Mouse (Mus musculus): ENCODE measurements around the gene Cldn13.

DNA sequence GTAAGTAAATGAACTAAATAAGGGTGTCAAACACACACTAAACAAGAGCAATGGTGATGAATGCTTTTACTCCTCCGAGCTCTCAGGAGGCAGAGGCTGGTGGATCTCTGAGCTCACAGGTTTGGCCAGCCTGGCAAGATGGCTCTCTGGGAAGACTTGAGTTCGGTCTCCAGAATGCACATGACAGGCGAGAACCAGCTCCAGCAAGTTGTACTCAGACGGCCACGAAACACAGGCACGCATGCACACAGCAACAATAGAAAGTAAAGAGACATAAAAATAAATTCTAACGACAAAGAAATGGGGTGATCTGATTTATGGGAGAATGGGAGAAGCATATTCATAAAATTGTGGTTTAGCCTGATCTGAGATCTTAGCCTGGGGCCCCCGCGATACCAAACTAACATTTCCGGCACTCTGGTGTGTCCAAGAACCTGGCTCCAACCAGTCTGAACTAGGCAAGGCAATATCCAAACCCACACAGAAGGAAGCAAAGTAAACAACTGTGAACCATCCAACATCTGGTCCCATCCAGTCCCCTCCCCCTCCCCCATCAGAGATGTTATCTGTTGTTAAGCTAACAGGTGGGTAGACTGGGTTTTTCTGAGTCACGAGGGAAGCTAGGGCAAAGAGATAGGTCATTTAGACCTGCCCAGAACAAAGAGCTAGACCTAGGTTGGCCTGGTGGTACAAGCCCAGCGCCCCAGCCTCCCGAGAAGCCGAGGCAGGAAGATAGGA is 26.3 kb upstream of the Cldn13 start:
- no peak for TF ChIP-seq CTCF (IDR thresholded peaks at IDR 0.05; ENCODE audit: control insufficient read depth, insufficient read depth, insufficient read length)
- TF ChIP-seq USF1 (IDR thresholded peaks at IDR 0.05; ENCODE audit: low read depth), result no peak
- peak; percentile 63 for TF ChIP-seq MYOD1 (IDR thresholded peaks at IDR 0.05; ENCODE audit: control insufficient read depth, insufficient read length, low read depth)
- TF ChIP-seq CEBPB (IDR thresholded peaks at IDR 0.05; ENCODE audit: low read depth), result no peak
- TF ChIP-seq MAX (IDR thresholded peaks at IDR 0.05), result no peak
- no peak for TF ChIP-seq MYOG (IDR thresholded peaks at IDR 0.05; ENCODE audit: control insufficient read depth, extremely low read depth, insufficient read length)
